Mouse (Mus musculus): ENCODE measurements around the gene Anp32b.

DNA sequence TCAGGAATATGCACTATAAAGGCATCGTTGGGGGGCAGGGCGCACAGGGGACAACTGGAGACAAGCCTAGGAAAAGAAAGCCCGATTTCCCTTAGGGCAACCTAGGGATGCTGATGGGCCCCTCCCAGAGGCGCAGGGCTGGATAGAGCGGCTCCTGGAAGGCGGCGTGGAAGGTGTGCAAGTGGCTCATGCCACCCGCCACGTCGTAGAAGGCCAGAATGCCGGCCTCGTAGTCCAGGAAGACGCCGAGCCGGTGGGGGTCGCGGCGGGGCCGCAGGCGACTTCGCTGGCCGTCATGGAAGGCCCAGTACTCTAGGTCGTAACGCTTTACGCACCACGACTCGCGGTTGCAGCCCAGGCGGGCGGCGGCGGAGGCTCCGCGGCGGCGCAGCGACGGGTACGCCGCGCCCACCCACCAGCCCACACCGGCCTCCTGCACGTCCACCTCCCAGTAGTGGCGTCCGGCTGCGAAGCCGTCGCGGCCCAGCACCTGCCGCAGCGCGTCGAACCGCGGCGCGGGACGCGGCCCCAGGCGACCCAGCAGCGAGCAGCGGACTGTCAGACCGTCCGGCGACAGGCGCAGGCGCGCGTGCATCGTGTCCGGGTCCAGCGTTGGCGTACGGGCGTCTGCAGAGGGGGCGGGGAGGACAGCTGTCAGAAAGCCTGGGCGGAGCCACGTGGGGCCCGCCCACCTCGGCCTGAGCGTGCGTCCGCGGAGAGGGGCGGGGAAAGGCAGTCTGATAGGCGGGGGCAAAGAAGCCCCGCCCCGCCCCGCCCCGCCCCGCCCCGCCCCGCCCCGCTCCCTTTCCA lies 56.3 kb downstream of the Anp32b start:
- no peak for TF ChIP-seq POLR2A (IDR thresholded peaks at IDR 0.05; ENCODE audit: borderline replicate concordance, low read depth, low read length)
- no peak for TF ChIP-seq CTCF (IDR thresholded peaks at IDR 0.05; ENCODE audit: low read depth, low read length)

Measured in bone marrow macrophage, adult 2 months (primary cell).